Mouse (Mus musculus): ENCODE measurements around the gene Tyw1. TPM values are rescaled to one million over a fixed set of nuclear protein-coding genes. Genes with fewer than 3 reads are reported as not detected.

The Tyw1 gene
- polyA plus RNA-seq, 1 experiment = 12.1 TPM

DNA sequence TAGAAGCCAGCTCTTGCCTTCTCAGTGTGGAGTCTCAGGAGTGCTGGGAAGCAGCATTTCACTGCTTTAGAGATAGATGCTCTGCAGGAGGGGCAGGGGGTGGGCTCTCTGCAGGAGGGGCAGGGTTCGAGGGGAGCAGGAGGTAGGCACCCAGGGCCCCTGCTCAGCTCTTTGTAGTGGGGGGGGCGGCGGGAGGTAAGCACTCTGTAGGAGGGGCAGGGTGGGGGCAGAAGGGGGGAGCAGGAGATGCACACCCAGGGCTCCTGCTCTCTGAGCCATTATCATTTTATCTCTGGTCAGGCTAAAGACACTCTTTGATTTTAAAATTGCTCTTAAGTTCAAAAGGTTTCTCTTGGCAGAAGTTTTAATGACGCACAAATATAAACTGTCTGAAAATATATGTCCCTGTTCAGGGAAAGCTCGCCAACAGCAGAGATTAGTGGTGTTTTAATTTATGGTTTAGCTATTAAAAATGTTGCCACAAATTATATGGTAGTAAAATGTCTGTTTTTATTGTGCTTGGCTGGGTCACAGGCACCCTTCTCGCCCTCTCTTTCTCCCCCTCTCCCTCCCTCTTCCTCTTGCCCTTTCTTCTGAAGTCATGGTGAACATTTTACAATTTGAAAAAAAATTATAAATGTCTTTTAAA lies 72.3 kb downstream of the Tyw1 start:
- Histone ChIP-seq H3K36me3 (ENCODE audit: control insufficient read depth, insufficient read depth, low read length) (no peaks in the 10 kb centered on the region), H3K4me1 (ENCODE audit: control insufficient read depth, insufficient read depth, low read length) (no peaks in the 10 kb centered on the region), H3K27ac (ENCODE audit: insufficient read depth, low read depth, low read length) (no peak overlapping the region), H3K27me3 (replicated peaks; ENCODE audit: control insufficient read depth, insufficient read depth, low read length) (no peaks in the 10 kb centered on the region), H3K4me3 (ENCODE audit: insufficient read depth, low read depth, low read length) (no peak overlapping the region)
- no peak for TF ChIP-seq CTCF (conservative IDR thresholded peaks at IDR 0.05; ENCODE audit: insufficient read depth, insufficient read length, low read depth, low read length)
- TF ChIP-seq POLR2A (IDR thresholded peaks at IDR 0.05; ENCODE audit: low read depth, low read length) = no peak
- DNase-seq = peak; percentile 56
- 49% methylated on average over 6 of the region's 6 CpGs for WGBS

- peak; percentile 16 for DNase-seq
- no peaks in the 10 kb centered on the region for H3K36me3 ChIP-seq (ENCODE audit: control insufficient read depth, insufficient read depth, low read length)
- no peaks in the 10 kb centered on the region for H3K4me1 ChIP-seq (ENCODE audit: control insufficient read depth, insufficient read depth, low read length)
- H3K4me3 ChIP-seq (ENCODE audit: insufficient read depth, low read depth, low read length) = no peak overlapping the region
- no peak overlapping the region for H3K27ac ChIP-seq (ENCODE audit: insufficient read depth, low read depth, low read length)
- no peaks in the 10 kb centered on the region for H3K27me3 ChIP-seq (replicated peaks; ENCODE audit: control insufficient read depth, insufficient read depth, low read length)
- 76% methylated on average over 9 of the region's 9 CpGs for WGBS
- TF ChIP-seq CTCF (conservative IDR thresholded peaks at IDR 0.05; ENCODE audit: insufficient read depth, insufficient read length, low read depth, low read length) = no peak
- no peak for TF ChIP-seq POLR2A (IDR thresholded peaks at IDR 0.05; ENCODE audit: low read depth, low read length)
Observed at GRCm38 (mm10) chr5:130328366-130328765, 72.9 kb downstream of the Tyw1 start.

DNA sequence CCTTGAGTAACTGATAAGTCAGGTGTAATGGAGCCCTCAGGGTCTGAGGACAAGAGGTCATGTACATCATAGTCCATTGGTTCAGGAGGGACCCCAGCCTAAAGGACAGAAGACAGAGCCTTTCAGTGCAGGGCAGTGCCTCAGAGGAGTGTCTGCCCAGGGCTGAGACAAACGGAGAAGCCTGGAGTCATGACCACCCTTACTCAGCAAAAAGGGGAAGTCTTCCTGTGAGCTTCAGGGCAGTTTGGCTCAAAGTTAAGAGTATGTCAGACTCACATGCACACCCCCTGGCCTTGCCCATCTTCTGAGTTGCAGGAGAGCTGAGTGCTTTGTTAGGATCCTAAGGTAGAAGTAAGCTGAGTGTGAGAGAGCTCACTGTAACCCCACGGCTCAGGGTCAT lies 74.5 kb downstream of the Tyw1 start:
- TF ChIP-seq CTCF (conservative IDR thresholded peaks at IDR 0.05; ENCODE audit: insufficient read depth, insufficient read length, low read depth, low read length) (no peak), POLR2A (IDR thresholded peaks at IDR 0.05; ENCODE audit: low read depth, low read length) (no peak)
- no peaks in the 10 kb centered on the region for H3K36me3 ChIP-seq (ENCODE audit: control insufficient read depth, insufficient read depth, low read length)
- no peaks in the 10 kb centered on the region for H3K4me1 ChIP-seq (ENCODE audit: control insufficient read depth, insufficient read depth, low read length)
- H3K27ac ChIP-seq (ENCODE audit: insufficient read depth, low read depth, low read length) = no peak overlapping the region
- 79% methylated on average over 2 of the region's 2 CpGs for WGBS
- no peaks in the 10 kb centered on the region for H3K27me3 ChIP-seq (replicated peaks; ENCODE audit: control insufficient read depth, insufficient read depth, low read length)
- DNase-seq = no peak
- H3K4me3 ChIP-seq (ENCODE audit: insufficient read depth, low read depth, low read length) = no peak overlapping the region

- WGBS = 91% methylated on average over 4 of the region's 4 CpGs
- H3K4me1 ChIP-seq (ENCODE audit: control insufficient read depth, insufficient read depth, low read length) = no peaks in the 10 kb centered on the region
- DNase-seq = no peak
- H3K4me3 ChIP-seq (ENCODE audit: insufficient read depth, low read depth, low read length) = no peak overlapping the region
- peaks cover 2% of the 10 kb centered on the region; the same call in 1 of the 2 replicates for H3K36me3 ChIP-seq (ENCODE audit: control insufficient read depth, insufficient read depth, low read length)
- H3K27ac ChIP-seq (ENCODE audit: insufficient read depth, low read depth, low read length) = no peak overlapping the region
- no peaks in the 10 kb centered on the region for H3K27me3 ChIP-seq (replicated peaks; ENCODE audit: control insufficient read depth, insufficient read depth, low read length)
- TF ChIP-seq CTCF (conservative IDR thresholded peaks at IDR 0.05; ENCODE audit: insufficient read depth, insufficient read length, low read depth, low read length) = no peak
- TF ChIP-seq POLR2A (IDR thresholded peaks at IDR 0.05; ENCODE audit: low read depth, low read length) = no peak
Observed at GRCm38 (mm10) chr5:130330801-130331200, 75.4 kb downstream of the Tyw1 start.

DNA sequence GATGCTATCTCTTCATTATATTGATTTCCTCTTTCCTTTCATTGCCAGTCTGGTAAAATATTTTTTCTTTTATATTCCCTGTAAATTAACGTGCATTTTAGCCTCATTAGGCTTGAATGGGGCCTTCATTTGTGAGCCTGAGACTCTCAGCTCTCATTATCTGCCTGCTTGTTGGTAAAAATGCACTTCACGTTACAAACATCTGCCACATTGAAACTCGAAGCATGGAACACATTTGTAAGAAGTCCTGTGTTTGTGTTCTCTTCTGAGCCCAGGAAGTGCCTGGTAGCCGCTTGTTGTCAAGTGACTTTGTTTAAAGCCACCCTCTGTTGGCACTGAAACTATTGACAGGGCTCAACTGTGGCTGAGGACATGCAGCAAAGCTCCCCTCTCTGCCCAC lies 75.8 kb downstream of the Tyw1 start:
- Histone ChIP-seq H3K36me3 (ENCODE audit: control insufficient read depth, insufficient read depth, low read length) (peaks cover 2% of the 10 kb centered on the region; the same call in 1 of the 2 replicates), H3K27ac (ENCODE audit: insufficient read depth, low read depth, low read length) (no peak overlapping the region), H3K4me3 (ENCODE audit: insufficient read depth, low read depth, low read length) (no peak overlapping the region), H3K27me3 (replicated peaks; ENCODE audit: control insufficient read depth, insufficient read depth, low read length) (no peaks in the 10 kb centered on the region), H3K4me1 (ENCODE audit: control insufficient read depth, insufficient read depth, low read length) (no peaks in the 10 kb centered on the region)
- TF ChIP-seq CTCF (conservative IDR thresholded peaks at IDR 0.05; ENCODE audit: insufficient read depth, insufficient read length, low read depth, low read length) (no peak), POLR2A (IDR thresholded peaks at IDR 0.05; ENCODE audit: low read depth, low read length) (no peak)
- 81% methylated on average over 4 of the region's 4 CpGs for WGBS
- DNase-seq = no peak

DNA sequence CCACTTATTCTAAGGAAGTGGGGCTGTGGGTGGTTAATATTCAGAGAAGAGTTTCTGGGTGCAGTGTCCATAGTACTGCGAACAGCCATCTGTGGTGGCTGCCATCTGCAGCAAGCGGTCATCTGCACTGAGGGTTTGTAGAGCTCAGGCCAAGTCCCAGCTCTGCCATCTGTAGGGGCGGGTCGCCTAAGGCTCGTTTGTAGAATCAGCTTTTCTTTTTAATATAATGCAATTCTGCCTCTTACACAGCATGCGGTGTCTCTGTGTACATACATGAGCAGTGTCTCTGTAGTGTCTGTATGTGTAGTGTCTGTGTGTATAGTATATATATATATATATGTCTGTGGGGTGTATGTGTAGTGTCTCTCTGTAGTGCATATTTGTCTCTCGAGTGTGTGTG lies 78.1 kb downstream of the Tyw1 start:
- 89% methylated on average over 7 of the region's 7 CpGs for WGBS
- no peak for DNase-seq
- Histone ChIP-seq H3K4me3 (ENCODE audit: insufficient read depth, low read depth, low read length) (no peak overlapping the region), H3K36me3 (ENCODE audit: control insufficient read depth, insufficient read depth, low read length) (peaks cover 2% of the 10 kb centered on the region; the same call in 1 of the 2 replicates), H3K4me1 (ENCODE audit: control insufficient read depth, insufficient read depth, low read length) (no peaks in the 10 kb centered on the region), H3K27me3 (replicated peaks; ENCODE audit: control insufficient read depth, insufficient read depth, low read length) (no peaks in the 10 kb centered on the region), H3K27ac (ENCODE audit: insufficient read depth, low read depth, low read length) (no peak overlapping the region)
- TF ChIP-seq CTCF (conservative IDR thresholded peaks at IDR 0.05; ENCODE audit: insufficient read depth, insufficient read length, low read depth, low read length) (no peak), POLR2A (IDR thresholded peaks at IDR 0.05; ENCODE audit: low read depth, low read length) (no peak)

GRCm38 (mm10) chr5:130333971-130334370 lies 78.6 kb downstream of the Tyw1 start:
- no peak for DNase-seq
- no peaks in the 10 kb centered on the region for H3K27me3 ChIP-seq (replicated peaks; ENCODE audit: control insufficient read depth, insufficient read depth, low read length)
- H3K4me1 ChIP-seq (ENCODE audit: control insufficient read depth, insufficient read depth, low read length) = no peaks in the 10 kb centered on the region
- no peak for TF ChIP-seq POLR2A (IDR thresholded peaks at IDR 0.05; ENCODE audit: low read depth, low read length)
- no peak for TF ChIP-seq CTCF (conservative IDR thresholded peaks at IDR 0.05; ENCODE audit: insufficient read depth, insufficient read length, low read depth, low read length)
- no peak overlapping the region for H3K4me3 ChIP-seq (ENCODE audit: insufficient read depth, low read depth, low read length)
- WGBS = 93% methylated on average over 11 of the region's 11 CpGs
- no peak overlapping the region for H3K27ac ChIP-seq (ENCODE audit: insufficient read depth, low read depth, low read length)
- H3K36me3 ChIP-seq (ENCODE audit: control insufficient read depth, insufficient read depth, low read length) = peaks cover 2% of the 10 kb centered on the region; the same call in 1 of the 2 replicates
